Mouse (Mus musculus) G1E-ER4 (cell line): ENCODE measurements around the gene Pld6. TPM values are rescaled to one million over a fixed set of nuclear protein-coding genes. Genes with fewer than 3 reads are reported as not detected.

Source experiments
- GATA1 ChIP-seq: IDR thresholded peaks from one replicate; pipeline ENCODE4 v1.8.0; 2012; ENCODE audit warnings: low read length, inconsistent platforms
- polyA plus RNA-seq: library from polyadenylated mRNA; stranded (reverse); fragments of >175 nt; gene quantifications from 2 replicates; pipeline ENCODE4 v1.2.3, GENCODE M21; 2012

Gene Pld6
- polyA plus RNA-seq, 1 experiment, result not detected

- TF ChIP-seq GATA1, result no peak
These were observed 16.7 kb downstream of the Pld6 start for GRCm38 (mm10) chr11:59770753-59771152.

DNA sequence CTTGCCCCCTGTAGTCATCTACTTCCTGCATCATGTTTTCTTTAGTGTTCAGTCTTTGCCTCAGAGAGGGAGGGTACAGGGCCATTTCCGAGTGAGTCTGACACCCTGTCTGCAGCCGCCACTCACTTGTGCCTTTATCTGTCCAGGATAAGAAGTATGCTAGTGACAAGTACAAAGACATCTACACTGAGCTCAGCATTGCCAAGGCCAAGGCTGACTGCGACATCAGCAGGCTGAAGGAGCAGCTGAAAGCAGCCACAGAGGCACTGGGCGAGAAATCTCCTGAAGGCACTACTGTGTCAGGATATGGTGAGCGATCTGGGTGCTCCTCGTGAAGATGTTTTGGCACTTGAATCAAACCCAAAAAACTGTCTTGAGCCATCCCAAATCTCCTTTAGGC is 17.7 kb downstream of the Pld6 start:
- no peak for TF ChIP-seq GATA1

GRCm38 (mm10) chr11:59769307-59769706 is 18.1 kb downstream of the Pld6 start:
- no peak for TF ChIP-seq GATA1

DNA sequence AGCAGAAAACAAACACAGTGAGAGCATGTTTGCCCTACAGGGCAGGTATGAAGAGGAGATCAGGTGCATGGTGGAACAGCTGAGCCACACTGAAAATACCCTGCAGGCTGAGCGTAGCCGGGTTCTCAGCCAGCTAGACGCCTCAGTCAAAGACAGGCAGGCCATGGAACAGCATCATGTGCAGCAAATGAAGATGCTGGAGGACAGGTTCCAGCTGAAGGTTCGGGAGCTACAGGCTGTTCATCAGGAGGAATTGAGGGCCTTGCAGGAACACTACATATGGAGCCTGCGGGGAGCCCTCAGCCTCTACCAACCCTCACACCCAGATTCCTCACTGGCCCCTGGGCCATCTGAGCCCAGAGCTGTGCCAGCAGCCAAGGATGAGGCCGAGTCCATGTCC is 26.6 kb downstream of the Pld6 start:
- no peak for TF ChIP-seq GATA1

- TF ChIP-seq GATA1, result no peak
These were observed 27.8 kb downstream of the Pld6 start for GRCm38 (mm10) chr11:59759626-59760025.

- TF ChIP-seq GATA1, result no peak
These were observed 28.3 kb downstream of the Pld6 start for GRCm38 (mm10) chr11:59759178-59759577.

DNA sequence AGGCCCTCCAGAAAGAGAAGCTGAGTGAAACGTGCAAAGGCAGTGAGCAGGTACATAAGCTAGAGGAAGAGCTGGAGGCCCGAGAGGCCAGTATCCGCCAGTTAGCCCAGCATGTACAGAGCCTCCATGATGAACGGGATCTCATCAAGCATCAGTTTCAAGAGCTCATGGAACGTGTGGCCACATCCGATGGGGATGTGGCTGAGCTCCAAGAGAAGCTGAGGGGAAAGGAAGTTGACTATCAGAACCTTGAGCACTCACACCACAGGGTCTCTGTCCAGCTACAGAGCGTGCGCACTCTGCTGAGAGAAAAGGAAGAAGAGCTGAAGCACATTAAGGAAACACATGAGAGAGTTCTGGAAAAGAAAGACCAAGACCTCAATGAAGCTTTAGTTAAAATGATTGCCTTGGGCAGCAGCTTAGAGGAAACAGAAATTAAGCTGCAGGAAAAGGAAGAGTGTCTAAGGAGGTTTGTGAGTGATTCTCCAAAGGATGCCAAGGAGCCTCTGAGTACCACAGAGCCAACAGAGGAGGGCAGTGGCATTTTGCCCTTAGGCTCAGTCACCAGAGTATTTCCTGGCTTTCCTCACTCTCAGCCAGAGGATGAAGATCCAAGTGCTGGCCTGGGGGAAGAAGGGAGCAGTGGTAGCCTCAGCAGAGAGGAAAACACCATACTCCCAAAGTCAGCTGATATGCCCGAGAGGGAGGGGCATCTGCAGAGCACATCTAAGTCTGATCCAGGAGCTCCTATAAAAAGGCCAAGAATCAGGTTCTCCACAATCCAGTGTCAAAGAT is 29.1 kb downstream of the Pld6 start:
- no peak for TF ChIP-seq GATA1

DNA sequence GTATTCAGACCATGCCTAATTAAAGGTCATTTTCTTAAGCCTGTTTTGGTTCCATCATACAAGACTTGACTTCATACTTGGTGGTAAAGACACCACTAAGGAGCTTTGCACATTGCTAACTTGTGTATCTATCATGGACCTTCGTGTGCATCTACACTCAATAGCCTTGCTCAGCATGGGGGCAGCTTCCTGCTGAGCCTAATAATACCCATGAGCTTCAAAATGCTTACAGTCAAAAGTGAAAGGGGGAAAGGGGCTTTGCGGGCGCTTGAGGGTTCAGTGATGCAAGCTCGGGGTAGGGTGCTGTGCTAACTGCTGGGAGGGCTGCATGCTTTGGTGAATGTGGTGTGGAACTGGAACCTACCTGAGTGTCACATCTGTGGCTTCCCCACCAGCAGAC is 31.1 kb downstream of the Pld6 start:
- no peak for TF ChIP-seq GATA1

GRCm38 (mm10) chr11:59754504-59754903 is 32.9 kb downstream of the Pld6 start:
- no peak for TF ChIP-seq GATA1

DNA sequence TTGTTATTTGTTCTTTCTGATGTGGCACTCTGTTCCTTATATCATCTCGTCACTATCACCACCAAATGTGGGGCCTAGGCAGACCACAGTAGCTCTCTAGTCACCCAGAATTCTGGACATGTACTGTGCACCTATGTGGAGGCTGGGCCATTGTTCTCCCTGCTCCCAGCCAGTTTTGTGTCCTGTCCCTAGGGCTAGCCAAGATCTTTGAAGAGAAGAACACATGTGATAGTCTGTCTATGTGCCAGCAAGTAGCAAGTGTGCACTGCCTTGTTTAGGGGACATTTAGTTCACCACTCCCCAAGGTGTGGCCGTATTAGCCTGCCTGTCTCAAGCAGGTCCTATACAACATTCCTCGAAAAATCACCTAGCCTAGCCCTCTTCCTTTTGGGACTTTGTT is 38.4 kb downstream of the Pld6 start:
- TF ChIP-seq GATA1, result no peak

DNA sequence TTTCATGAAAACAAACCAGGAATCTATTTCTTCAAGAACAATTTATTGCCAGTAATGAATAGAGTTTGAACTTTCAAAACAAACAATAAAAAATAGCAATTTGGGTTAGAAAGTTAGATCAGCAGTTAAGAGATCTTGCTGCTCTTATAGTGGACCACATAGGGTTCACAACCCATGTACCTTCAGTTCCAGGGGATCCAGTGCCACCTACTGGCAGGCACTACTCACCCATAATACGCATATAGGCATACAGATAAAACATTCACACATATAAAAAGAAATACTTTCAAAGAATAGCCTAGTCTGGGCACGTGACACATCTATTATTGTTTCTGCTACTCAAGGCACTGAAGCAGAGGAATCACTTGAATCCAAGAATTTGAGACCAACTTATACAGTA is 40.8 kb downstream of the Pld6 start:
- no peak for TF ChIP-seq GATA1

GRCm38 (mm10) chr11:59745851-59746250 is 41.6 kb downstream of the Pld6 start:
- no peak for TF ChIP-seq GATA1

GRCm38 (mm10) chr11:59744374-59744773 is 43.1 kb downstream of the Pld6 start:
- TF ChIP-seq GATA1, result no peak

DNA sequence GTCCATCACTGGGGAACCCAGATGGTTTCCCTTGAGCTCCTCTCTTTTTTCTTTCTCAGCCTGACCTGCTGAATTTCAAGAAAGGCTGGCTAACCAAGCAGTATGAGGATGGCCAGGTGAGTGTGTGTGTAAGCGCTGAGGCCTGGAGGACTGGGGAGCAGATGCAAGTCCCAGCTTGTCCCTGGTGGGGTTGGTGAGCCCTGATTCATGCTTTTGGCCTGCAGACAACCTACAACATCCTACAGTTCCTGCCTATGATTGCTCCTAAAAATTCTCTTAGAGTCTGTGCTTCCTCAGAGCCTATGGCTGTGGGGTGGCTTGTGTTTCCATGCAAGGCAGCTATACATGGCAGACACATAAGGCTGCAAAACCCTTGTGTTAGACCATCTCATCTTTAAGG is 43.7 kb downstream of the Pld6 start:
- no peak for TF ChIP-seq GATA1

DNA sequence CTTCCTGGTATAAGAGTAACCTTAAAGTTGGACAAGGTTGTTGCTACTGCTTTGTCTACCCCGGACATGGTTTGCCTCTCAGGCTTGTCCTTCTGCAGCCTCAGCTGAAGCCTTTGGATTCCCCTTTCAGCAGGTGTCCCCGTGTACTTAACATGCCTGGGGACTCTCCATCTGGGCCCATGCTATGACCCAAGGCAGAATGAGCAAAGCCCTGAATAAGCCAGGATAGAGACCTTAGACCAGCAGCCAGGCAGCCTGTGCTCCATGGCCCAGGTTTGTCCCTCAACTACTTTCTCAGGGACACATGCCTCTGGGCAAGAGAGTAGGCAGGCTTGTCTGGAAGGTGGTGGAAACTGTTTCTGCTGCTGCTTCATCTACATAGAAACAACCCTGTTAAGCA is 44.1 kb downstream of the Pld6 start:
- TF ChIP-seq GATA1, result no peak

DNA sequence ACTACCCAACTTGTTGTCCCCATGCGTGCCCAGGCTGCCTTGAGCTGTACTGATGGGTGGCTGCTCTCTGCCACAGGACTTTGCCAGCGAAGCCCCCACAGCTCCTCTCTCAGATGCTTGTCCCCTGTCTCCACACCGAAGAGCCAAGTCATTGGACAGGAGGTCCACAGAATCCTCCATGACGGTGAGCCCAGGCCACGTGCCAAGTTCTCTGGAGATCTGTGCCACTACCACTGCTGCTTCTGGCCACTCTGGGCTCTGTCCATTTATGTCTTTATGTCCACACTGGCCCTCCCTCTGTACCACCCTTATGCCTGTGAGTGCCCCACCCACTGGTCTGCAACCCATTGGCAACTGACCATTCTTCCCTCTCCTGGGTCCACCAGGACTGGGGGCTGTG is 45.5 kb downstream of the Pld6 start:
- no peak for TF ChIP-seq GATA1

GRCm38 (mm10) chr11:59739996-59740395 is 47.4 kb downstream of the Pld6 start:
- TF ChIP-seq GATA1, result no peak

GRCm38 (mm10) chr11:59737250-59737649 is 50.2 kb downstream of the Pld6 start:
- TF ChIP-seq GATA1, result no peak
